Mouse (Mus musculus): ENCODE data around the gene Inhba. TPM values are rescaled to one million over a fixed set of nuclear protein-coding genes. Genes with fewer than 3 reads are reported as not detected.

Inhba gene
- polyA plus RNA-seq, 1 experiment from 2014 or later: 1.1 TPM

DNA sequence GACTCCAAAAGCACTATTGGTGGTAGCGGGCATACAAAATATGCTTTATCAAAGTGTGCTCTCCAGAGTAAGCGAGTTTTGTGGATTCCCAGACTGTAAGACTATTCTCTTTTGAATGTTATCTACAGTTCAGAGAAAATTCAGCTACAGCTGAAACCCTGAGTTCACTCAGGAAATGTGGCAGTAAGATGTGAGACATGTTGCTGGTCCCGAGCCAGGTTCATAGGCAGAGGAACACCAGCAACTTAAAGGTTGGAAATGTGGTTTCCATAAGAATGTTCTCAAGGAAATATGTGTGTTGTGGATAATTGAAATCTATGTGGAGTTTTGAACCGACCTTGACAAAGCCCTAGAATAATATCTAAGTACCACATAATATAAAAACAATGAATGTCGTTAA lies 65.6 kb downstream of the Inhba start:
- DNase-seq (ENCODE audit: low spot score): no peak
- ATAC-seq (ENCODE audit: low FRiP score): no peak
- no peaks in the 10 kb centered on the region for H3K4me1 ChIP-seq (replicated peaks; ENCODE audit: control insufficient read depth, insufficient read depth, low read length)
- H3K4me2 ChIP-seq (replicated peaks): no peak overlapping the region
- H3K27ac ChIP-seq: no peak overlapping the region
- no peaks in the 10 kb centered on the region for H3K9me3 ChIP-seq (ENCODE audit: control insufficient read depth, low read length)
- H3K27me3 ChIP-seq (ENCODE audit: control insufficient read depth, insufficient read depth, low read length): no peaks in the 10 kb centered on the region
- 87% methylated on average over 5 of the region's 5 CpGs for WGBS
- H3K9ac ChIP-seq: no peak overlapping the region
- no peak overlapping the region for H3K4me3 ChIP-seq (replicated peaks; ENCODE audit: low read length)
- no peaks in the 10 kb centered on the region for H3K36me3 ChIP-seq (replicated peaks; ENCODE audit: control insufficient read depth, insufficient read depth)

GRCm38 (mm10) chr13:16078216-16078731 lies 66.6 kb downstream of the Inhba start:
- DNase-seq (ENCODE audit: low spot score) (no peak), ATAC-seq (ENCODE audit: low FRiP score) (no peak)
- Histone ChIP-seq H3K27ac (no peak overlapping the region), H3K4me1 (replicated peaks; ENCODE audit: control insufficient read depth, insufficient read depth, low read length) (no peaks in the 10 kb centered on the region), H3K4me3 (replicated peaks; ENCODE audit: low read length) (no peak overlapping the region), H3K4me2 (replicated peaks) (no peak overlapping the region), H3K9me3 (ENCODE audit: control insufficient read depth, low read length) (no peaks in the 10 kb centered on the region), H3K27me3 (ENCODE audit: control insufficient read depth, insufficient read depth, low read length) (no peaks in the 10 kb centered on the region), H3K9ac (no peak overlapping the region), H3K36me3 (replicated peaks; ENCODE audit: control insufficient read depth, insufficient read depth) (no peaks in the 10 kb centered on the region)
- WGBS: 81% methylated on average over 7 of the region's 7 CpGs

DNA sequence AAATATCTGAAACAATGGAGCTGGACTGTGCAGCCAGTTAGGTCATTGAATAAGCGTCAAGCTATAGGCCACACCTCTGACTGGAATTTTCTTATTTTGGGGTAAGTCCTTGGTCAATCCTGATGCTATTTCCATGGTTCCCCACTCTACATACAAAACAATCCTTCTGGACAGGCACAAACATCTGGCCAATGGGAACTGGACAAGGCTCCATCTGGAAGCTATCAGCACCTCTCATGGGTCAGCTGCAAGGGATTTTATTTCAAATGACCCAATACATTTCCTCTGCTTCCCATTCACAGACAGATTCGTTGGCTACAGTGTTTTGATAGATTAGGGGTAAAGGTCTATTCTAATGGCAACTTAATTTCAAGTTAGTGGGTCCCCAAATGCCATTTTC lies 68.6 kb downstream of the Inhba start:
- no peaks in the 10 kb centered on the region for H3K4me1 ChIP-seq (replicated peaks; ENCODE audit: control insufficient read depth, insufficient read depth, low read length)
- WGBS: 66% methylated on average over 2 of the region's 2 CpGs
- H3K9me3 ChIP-seq (ENCODE audit: control insufficient read depth, low read length): no peaks in the 10 kb centered on the region
- no peak for DNase-seq (ENCODE audit: low spot score)
- no peaks in the 10 kb centered on the region for H3K36me3 ChIP-seq (replicated peaks; ENCODE audit: control insufficient read depth, insufficient read depth)
- no peaks in the 10 kb centered on the region for H3K27me3 ChIP-seq (ENCODE audit: control insufficient read depth, insufficient read depth, low read length)
- no peak for ATAC-seq (ENCODE audit: low FRiP score)
- H3K9ac ChIP-seq: no peak overlapping the region
- no peak overlapping the region for H3K4me2 ChIP-seq (replicated peaks)
- H3K27ac ChIP-seq: no peak overlapping the region
- H3K4me3 ChIP-seq (replicated peaks; ENCODE audit: low read length): no peak overlapping the region
